Mouse (Mus musculus) 3T3-L1 (cell line): ENCODE results near the gene Mms19.

Experiments used
- DNase-seq: peaks from one replicate; pipeline ENCODE4 v3.0.0-alpha.2; 2015; ENCODE audit warnings: low read depth, low spot score

Gene Mms19

DNA sequence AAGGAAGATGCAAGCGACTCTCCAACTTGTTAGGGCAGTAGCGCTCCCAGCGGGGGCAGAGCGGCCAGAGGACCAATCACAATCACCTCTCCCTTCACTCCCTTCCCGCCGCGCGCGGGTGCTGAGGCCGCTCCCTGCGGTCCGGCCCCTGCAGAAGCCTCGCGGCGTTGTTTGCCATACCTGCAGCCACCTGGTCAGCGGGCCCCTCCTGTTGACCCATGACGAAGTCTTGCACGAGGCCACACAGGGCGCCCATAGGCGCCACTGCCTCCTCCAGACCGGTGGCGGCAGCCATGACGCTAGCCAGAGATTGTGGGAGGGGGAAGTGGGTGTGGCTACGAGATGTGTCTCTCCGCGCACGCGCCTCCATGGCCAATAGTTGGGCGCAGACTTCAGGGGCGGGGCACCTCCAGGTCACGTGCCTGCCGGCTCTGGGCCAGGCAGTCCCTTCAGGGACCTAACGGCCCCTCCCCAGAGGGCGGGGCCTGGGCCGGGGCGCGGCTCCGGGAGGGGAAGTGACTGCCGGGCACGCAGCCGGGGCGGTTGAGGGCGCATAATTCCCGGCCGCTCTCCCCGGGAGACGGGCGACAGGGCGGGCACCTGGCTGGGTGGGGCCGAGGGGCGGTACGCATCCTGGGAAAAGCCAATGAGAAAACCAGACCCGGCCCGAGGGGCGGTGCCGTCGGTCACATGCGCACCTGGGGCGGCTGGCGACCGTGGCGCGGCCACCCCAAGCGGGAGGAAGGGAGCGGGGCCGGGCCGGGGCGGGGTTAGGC is at the start of gene Mms19:
Mms19 (minus strand) TSS at position 339 of the 776 bp plus-strand sequence.
- peak; percentile 98 for DNase-seq

DNA sequence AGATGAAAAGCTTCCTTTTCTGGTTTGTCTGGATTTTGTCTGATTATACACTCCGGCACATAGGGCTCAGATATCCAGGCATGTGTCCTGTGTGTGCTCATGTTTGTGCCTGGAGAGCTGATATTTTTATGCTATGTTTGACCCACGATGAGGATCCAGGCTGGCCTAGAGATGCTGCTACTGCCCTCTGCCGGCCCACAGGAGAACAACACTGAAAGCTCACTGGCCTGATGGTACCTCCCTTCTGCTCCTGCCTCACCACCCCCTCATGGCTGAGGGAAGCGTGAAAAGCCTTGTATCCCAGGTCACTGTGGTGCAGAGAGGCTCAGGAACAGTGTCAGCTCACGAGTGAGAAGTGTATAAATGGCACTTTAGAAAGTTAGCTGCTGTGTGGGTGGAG is 45.2 kb upstream of the Mms19 start:
- DNase-seq: peak; percentile 95

DNA sequence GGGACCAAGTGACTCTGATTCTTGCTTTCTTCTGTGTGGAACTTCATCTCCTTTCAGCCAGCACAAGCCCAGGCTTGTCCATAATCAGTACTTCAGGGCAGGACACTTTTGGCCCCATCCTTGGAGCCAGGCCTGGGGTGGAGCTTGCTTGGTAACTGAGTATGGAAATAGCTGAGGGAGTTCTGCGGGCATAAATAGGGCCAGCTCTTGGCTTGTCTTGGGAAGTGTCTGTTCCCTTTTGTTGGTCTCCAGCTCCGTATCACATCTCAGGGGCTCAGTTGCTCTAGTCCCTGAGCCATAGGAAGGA is 41.5 kb upstream of the Mms19 start:
- DNase-seq: peak; percentile 58

- peak; percentile 58 for DNase-seq
Measured at GRCm38 (mm10) chr19:42021681-42022541, 41.0 kb upstream of the Mms19 start.

DNA sequence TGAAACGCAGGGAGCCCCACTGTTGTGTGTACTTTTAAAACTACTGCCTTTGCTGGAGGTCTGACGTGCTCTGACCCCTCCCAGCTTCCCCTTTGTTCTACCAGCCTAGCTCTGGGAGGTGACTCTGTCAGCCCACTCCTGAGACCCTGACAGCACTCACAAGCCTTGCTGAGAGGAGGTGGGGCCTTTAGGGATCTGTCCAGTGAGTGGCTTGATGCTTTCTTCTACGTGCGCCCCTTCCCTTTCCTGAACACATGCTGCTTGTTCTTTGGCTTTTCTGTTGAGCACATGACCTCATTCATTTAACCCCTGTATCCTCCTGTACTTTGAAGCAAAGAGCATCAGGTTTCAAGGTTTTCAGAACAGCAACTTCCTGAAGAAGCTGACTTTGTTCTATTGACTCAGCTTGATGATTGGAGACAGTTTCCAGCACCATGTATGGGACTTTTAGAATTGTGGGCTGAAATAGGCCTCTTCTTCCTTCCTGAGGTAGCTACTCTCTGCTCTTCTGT is 38.1 kb upstream of the Mms19 start:
- peak; percentile 54 for DNase-seq

DNA sequence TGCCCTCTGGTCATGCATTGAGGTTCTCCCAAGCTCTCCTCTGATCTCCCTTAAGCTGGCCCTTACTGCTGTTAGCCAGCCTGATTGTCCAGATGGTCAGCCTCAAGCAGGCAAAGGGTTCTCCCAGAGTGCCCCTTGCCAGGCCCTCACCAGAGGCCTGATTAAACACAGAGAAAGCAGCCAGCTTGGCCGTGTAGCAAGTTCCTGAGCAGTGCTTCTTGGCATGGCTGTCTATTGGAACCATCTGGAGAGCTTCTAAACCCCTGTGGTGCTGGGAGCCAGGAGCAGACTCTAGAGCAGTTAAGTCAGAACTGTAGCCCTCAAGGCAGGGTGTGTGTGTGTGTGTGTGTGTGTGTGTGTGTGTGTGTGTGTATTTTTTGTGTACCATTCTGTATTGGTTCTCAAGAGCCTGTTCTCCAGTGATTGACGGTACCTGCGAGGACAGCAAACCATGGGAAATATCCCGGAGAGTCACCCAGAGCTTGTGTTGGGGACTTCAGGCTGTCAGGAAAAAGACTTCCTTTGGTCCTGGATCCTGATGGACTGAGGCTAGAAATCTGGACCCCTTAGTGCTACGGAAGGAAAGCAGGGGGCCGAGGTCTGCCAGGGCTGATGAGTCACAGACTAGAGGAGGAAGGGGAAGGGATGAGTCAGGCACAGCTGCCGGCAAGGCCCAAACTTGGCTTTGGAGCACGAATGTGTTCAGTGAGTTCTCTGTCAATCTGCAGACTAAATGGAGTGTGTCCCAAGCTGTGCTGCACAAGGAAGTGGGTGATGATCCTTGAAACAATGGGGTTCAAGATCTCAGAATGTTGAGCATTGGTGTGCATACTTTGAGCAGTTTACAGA is 36.7 kb upstream of the Mms19 start:
- peak; percentile 98 for DNase-seq

GRCm38 (mm10) chr19:42016840-42017239 is 35.9 kb upstream of the Mms19 start:
- peak; percentile 90 for DNase-seq

DNA sequence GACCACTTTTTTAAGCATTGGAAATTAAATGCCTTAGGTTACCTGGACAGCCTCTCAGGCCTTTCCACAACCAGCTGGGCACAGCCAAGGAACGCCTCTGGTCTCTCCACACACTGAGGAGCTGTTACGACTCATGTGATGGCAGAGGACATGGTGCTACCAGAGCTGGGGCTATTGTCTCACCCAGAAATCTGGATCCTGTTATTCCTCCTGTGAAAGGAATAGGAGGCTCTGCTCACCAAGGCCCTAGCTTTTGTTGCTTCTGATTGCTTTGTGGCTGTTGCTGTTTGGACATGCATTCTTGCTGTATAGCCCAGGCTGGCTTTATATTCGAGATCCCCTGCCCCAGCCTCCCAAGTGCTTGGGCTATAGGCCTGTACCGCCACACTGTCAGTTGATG is 35.3 kb upstream of the Mms19 start:
- DNase-seq: peak; percentile 77

DNA sequence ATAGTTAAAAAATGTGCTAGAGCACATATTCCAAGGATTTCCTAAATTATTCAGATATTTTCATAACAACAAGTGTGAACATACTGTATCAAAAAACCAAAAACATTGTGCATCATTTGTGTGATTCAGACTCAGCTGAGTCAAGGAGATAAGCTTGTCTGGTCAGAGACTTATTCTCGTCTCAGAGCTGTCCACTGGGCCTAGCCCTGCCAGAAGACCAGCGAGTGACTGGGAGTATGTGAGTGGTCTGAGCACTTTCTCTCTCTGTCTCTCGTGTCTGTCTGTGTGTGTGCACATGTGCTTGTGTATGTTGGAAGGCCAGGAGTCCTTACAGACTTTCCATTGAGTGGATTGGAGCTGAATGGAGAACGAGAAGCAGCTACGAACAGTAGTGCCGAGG is 34.0 kb upstream of the Mms19 start:
- DNase-seq: peak; percentile 56

- no peak for DNase-seq
Measured at GRCm38 (mm10) chr19:42014231-42014825, 33.4 kb upstream of the Mms19 start.

DNA sequence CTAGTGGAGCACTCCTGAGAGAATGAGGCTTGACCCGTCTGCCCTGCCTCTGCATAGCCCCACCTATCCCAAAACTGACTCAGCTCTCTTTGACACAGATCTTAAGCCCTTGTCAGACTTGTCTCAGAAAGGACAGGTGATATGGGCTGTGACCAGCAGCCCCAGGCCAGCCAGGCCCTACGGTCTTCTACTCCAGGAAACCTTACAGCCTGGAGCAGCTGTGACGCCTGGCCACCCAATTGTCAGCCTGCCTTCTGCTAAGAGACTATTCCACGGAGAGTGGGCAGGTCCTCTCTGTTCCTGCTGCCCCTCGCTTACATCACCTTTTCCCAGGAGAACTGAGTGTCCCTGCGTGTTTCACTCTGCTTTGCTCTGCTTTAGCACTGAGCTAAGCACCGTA is 30.2 kb upstream of the Mms19 start:
- DNase-seq: no peak

DNA sequence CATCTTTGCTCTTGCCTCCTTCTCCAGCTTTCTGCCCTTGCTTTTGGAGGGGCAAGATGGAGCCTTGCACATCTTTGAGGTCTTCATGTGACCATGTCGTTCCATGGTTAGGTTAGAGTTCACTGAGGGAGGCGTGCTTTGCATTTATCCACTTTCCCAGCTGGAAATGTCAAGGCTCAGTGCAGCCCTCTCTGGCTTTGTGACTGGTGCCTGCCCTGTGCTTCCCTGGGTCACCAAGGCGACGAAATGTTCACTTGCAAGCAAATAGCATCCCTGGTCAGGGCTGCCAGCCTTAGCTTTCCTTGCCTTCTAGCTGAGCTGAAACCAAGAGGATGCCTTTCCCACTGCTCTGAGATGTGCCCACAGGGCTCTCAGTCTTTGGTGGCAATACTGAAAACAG is 29.5 kb upstream of the Mms19 start:
- no peak for DNase-seq

DNA sequence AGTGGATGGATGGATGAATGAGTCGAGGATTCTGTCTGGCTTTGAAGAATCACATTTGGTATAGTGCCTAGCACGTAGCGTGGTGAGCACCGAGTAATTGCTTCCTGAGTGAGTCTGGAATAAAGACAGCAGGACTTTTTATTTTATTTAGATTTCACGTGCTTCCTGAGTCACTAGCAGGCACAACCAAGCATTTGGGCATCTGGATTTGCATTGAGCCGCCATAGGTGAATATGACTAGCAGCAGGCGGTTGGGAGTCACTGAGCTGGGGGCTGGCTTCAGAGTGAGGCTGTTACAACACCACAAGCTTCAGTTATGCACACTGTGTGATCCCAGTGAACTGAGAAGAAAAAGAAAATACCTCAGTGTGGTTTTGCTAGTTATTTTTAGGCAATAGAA is 28.1 kb upstream of the Mms19 start:
- peak; percentile 55 for DNase-seq

- peak; percentile 52 for DNase-seq
Measured at GRCm38 (mm10) chr19:42008586-42008985, 27.6 kb upstream of the Mms19 start.

DNA sequence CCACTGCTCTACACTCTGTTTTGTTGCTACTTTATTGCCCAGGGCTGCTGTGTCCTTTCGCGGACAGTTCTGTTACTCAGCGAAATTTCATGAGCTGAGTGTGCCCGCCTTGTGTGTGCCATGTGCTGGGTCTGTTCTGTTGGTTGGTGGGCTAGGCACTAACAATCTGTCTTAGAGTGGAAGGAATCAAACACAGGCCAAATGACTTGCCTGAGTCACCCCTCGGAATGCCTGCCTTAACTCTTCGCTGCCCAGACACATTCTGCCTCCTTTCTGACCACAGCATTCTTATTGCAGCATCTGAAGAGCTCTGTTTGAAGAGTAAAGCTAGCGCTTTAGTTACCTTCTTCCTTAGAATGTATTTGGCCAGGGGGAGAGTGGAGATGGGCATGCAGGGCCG is 25.6 kb upstream of the Mms19 start:
- peak; percentile 68 for DNase-seq

DNA sequence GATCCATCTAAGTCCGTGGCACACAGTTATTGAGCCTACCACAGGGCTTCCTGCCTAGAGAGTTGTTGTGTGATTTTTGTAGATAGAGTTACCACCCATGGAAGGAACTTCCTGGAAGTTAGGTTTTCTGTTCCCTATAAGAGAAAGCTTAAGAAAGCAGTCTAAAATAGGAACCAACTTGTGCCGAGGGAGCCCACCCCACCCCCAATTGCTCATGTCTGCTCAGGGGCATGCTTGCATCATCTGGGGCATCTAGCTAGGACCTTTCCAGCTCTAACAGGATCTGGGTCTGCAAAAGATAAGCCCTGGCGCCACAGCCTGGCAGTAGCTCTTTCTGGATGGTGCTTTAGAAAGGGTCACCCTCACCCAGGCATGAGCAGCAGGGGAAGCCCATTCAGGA is 24.7 kb upstream of the Mms19 start:
- DNase-seq: no peak

DNA sequence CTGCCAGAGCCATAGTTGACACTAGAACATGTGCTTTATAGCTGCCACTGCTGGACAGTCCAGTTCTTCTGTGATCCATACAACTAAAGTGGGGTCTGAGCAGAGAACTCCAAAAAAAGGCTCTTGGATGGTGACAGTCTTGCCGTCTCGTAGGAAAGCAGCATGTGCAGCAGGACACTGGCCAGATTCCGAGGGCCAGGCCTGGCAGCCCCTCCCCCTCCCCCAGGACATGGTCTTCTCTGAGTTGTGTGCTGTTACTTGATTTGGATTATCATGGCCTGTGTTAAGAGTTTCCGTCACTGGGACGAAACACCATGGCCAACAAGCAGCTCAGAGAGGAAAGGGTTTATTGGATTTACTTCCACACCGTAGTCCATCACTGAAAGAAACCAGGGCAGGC is 23.3 kb upstream of the Mms19 start:
- DNase-seq: no peak

DNA sequence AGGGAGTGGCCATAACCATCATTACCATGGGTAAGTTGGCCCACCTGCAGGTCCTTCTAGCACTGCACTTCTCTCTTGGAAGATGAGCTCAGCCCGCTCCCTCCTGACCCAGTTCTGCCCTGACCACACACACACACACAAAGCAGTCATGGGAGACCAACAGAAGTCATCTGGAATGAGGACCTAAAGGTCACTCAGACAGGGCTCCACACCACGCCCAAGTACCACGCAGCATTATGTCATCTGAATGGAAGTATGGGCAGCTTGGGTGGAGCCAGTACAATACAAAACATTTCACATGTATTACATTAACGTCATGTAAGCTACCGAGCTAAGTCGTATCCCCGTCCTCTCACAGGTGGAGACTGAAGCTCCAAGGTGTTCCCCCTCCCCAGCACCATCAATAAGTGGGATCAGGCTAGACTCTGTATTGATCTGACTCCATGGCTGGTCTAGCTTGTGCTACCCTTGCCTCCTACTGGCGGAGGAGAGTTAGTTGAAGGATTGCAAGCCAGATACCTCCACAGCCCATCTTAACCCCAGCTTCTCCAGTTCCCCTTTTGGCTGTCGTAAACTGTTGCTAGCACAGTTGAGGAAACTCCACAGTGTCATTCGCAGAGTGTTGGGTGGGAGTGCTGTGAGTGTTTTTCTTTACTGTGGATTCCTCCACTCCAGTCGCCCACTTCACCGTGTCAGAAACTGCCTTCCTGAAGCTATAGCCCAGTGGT is 20.5 kb upstream of the Mms19 start:
- no peak for DNase-seq

DNA sequence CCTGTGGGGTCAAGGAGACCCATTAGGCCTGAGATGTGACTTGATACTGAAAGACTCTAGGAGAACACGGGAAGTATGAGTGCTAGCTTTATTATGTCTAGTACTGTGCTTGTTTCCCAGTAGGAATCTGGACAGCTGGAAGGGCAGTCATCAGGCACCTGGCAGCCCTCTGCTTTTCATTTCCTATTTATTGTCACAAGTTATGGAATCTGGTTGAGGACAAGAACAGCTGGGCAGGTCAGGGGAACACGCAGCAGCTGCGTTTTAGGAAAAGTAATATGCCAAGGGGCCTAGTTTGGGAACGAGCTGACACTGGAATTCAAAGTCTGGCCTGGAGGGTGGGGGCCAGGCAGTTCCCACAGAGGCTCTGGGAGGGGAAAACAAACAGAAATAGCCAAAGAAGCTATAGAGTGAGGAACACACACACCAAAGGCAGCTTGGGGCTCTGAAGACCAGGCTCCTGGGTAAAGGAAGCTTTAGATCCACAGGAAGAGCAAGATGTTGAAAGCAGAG is 19.5 kb upstream of the Mms19 start:
- DNase-seq: no peak

DNA sequence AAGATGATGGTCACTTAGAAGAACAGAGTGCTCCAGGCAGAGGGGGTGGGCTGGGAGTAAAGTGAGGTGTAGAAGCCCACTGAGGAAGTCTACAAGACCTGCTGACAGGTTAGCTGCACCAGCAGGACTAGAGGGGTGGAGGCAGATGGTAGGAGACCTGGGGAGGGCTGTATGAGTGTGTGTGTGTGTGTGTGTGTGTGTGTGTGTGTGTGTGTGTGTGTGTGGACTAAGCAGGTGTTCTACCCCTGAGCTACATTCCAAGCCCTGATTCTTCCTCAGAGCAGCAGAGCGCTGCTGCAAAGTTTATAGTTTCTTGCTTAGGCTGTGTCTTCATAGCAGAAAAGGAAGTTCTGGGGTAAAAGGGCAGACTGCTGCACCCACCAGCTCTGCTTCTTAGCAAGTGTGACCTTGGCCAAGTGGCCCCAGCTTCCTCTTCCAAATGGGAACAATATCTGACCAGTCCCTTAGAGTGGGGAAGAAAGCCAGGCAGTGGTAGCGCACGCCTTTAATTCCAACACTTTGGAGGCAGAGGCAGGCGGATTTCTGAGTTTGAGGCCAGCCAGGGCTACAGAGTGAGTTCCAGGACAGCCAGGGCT is 18.8 kb upstream of the Mms19 start:
- DNase-seq: no peak
